Mouse (Mus musculus): ENCODE measurements around the gene Npc2.

DNA sequence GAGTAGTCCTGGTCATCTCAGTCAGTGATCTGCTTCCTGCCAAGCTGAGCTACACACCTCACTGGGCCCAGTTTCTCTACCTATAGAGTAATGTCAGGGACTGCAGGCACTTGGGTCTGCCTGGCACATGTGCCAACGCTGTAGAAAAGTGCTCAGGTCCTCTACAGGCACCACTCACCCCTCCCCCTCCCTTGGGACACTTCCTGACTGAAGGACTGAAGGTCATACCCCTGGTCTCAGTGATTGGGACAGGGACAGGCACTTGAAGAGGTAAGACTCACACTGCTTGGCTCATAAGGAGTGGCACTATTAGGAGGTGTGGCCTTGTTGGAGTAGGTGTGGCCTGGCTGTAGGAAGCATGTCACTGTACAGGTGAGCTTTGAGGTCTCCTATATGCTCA is 37.9 kb upstream of the Npc2 start:
- TF ChIP-seq CTCF (conservative IDR thresholded peaks at IDR 0.05; ENCODE audit: insufficient read depth, insufficient read length, low read depth, low read length) (no peak), POLR2A (IDR thresholded peaks at IDR 0.05; ENCODE audit: low read depth, low read length) (no peak)
